Mouse (Mus musculus): ENCODE measurements around the gene Ankrd1.
A peak's percentile ranks its signal among the peaks of the same experiment; 100 is the strongest.

Ankrd1 gene

DNA sequence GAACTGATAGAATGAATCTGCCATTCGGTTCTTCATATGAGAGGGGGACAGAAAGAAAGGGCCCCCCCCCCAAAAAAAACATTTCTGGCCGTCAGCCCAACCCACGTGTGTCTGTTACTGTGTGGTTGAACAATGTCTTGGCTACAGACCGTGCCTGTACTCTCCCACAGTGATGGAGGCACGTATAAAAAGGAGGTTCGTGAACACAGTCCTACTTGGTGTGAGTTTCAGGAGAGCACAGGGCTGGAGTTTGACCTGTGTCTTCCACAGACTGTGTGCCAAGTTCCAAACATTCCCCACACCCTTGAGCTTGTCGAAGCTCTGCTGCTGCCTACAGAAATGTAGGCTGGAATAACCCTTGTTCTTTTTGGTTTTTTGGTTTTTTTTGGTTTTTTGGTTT is 9.4 kb downstream of the Ankrd1 start:
- no peak for DNase-seq (ENCODE audit: low read depth, low spot score)

GRCm38 (mm10) chr19:36109318-36109944 is 10.5 kb downstream of the Ankrd1 start:
- DNase-seq (ENCODE audit: low read depth, low spot score), result no peak

DNA sequence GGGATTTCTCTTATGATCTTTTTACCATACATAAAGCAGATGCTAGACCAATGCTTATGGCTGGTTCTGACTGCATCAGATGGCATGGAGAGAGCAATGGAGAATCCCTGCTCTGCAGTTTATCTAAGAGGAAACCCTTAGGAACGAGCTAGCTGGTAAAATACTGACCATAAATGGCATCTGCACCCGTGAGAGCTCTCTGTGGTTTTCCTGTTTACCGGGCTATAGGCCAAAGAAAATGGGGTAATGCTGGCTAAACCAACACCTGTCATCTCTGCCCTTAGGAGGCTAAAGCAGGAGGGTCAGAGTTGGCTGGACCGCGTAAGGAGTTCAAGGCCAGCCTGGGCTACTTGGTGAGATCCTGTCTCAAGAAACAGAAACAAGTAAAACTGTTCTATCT is 16.0 kb downstream of the Ankrd1 start:
- DNase-seq (ENCODE audit: low read depth, low spot score), result no peak

- no peak for DNase-seq (ENCODE audit: low read depth, low spot score)
These were observed 21.0 kb downstream of the Ankrd1 start for GRCm38 (mm10) chr19:36098916-36099315.

DNA sequence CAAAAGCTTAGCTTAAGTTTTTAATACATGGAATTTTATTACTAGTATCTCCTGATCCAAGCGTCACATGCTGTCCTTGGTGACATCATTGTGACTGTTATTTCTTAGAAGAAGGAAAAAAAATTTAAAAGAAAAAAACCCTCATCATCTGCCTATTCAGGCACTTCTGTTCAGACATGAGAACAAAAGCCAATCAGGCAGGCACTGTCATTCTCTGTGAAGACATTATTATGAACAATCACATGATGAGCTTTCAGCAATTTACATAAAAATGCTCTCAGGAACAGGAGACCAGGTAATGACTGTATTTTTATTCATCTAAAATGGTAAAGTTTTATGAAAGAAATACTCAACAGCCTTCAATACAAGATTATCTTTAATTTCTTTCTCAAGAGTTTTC is 21.6 kb downstream of the Ankrd1 start:
- no peak for DNase-seq (ENCODE audit: low read depth, low spot score)

DNA sequence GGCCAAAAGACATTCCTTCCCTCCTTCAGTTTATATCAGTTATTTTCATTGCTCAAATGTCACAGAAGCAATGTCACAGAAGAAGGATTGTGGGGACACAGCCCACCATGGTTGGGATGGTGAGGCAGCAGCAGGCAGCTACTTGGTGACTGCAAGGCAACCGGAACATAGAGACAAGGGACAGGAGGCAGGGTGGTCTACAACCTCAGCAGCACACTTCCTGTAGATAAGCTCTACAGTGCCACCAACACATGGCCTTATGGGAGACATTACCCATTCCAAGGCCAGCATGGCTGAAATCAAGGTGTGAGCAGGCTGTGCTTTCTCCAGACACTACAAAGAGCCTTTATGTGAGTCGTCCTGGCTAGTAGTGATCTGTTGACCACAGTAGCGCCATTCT is 22.7 kb downstream of the Ankrd1 start:
- DNase-seq (ENCODE audit: low read depth, low spot score), result no peak

- DNase-seq (ENCODE audit: low read depth, low spot score), result peak; percentile 31
These were observed 29.1 kb downstream of the Ankrd1 start for GRCm38 (mm10) chr19:36090781-36091180.

DNA sequence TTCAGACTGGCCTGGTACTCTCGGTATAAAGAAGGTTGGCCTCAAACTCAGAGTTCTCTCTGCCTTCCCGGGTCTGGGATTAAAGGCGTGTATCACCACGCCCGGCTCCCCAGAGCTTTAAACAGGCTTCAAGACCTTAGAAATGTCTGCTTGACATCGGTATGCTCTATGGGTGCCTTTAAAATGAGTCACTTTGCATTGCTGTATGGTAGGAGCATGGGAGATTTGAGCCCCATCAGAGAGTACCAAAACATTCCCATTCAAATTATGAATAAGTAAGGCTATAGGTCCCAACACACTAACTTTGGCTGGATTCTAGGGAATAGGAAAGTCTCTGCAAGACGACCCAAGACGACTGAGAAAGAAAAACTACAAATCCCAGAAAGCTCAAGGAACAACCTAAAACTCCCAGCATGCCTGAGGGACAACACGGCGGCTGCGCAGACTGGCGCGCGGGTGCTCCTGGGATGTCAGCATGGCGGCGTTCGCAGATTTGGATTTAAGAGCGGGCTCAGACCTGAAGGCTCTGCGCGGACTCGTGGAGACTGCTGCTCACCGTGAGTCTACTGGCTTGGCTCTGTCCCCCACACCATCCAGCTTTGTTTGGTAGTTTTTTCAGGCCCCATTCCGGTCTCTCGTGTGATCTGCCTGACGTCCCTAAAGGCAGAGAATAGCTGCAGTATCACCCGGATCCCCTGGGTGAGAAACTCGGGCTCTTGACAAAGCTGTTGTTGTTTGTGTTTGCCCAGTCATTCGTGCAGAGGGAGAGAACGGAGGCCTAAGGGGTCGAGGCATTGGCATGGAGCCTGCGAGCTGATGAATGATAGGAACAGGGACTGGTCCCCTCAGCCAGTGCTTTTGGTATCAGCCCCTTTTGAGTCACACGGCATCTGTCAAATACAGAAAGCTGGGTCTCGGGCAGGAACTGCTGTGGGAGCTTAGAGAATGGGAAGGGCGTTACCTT is 36.4 kb downstream of the Ankrd1 start, which contains the start of gene Rpp30:
Gene Rpp30, plus strand, starts transcription at position 455 of the 964 bp plus-strand sequence.
- peak; percentile 91 for DNase-seq (ENCODE audit: low read depth, low spot score)

DNA sequence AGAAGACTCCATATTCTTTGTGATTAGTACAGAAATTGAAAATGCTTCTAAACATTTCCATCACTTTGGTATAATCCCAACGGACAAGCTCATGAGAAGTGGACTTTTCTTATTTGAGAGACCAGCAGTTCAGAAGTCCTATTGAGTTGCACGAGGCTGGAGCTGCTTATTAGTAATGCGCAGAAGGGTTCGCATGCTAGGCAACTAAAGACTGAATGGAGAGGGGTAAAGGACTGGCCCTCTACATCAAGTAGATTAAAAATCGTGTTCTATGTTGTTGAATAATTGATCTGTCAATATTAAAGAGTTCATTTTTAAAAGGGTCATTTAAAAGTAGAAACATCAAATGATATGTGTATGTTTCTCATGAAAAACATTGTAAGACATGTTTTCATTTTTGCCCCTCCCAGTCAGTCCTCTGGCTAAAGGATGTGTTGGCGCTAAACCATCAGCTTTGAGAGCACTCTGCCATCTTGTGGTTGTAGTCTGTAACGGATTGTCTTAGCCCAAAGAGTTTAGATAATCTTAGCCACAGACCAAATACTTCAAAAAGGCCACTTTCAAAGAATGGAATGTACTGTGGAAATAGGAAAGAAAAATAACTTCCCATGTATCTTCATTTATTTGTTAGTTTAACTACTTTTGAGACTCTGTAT is 37.2 kb downstream of the Ankrd1 start:
- peak; percentile 73 for DNase-seq (ENCODE audit: low read depth, low spot score)

- DNase-seq (ENCODE audit: low read depth, low spot score), result no peak
These were observed 56.9 kb downstream of the Ankrd1 start for GRCm38 (mm10) chr19:36062801-36063529.

Data from CD4-positive helper T cell, adult 2 months (primary cell).